Mouse (Mus musculus): ENCODE measurements at regions not wholly inside any gene's neighbourhood (a gene's known extent, or its start where the extent isn't known, plus 50 kb on each side); places are given as distances from the start of the nearest gene placed in this dataset.

DNA sequence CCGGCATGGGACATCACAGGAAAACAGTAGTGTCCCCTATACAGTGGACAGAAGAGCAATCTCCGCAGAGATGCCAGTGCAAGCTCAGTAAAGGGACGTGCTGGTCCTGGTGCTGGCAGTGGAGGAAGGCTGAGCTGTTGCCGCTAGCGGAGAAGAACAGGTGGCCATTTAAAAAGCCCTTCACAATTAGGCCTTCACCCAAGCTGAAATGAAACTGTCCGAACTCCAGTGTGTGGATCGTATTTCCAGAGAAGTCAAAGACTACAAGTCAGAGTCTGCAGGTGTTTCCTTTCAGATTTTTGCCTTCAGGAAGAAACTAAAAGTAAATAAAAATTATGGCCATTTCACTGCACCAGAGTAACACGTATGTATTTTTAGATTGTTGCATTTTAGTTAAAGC is 364.2 kb upstream of the Prickle1 start:
- TF ChIP-seq CTCF (IDR thresholded peaks at IDR 0.05; ENCODE audit: extremely low read depth, insufficient read depth, low read length): no peak
- TF ChIP-seq POLR2A (IDR thresholded peaks at IDR 0.05; ENCODE audit: extremely low read depth, insufficient read depth, low read length): no peak
